Mouse (Mus musculus) forebrain, embryonic 10.5 days (tissue): ENCODE results near the gene P2rx4. TPM values are rescaled to one million over a fixed set of nuclear protein-coding genes. Genes with fewer than 3 reads are reported as not detected.

Source experiments
- DNase-seq: peaks from one replicate; pipeline ENCODE4 v3.0.0-alpha.2; 2017; ENCODE audit warnings: low spot score; ENCODE audit errors: extremely low spot score
- H3K27ac ChIP-seq: fragments of 300-500 bp; sonication (generic); 2 replicates; pipeline ENCODE4 v1.5.1; 2016; ENCODE audit warnings: mild to moderate bottlenecking
- H3K27me3 ChIP-seq: fragments of 300-500 bp; sonication (generic); 2 replicates; pipeline ENCODE4 v1.6.1; 2016; ENCODE audit warnings: mild to moderate bottlenecking; ENCODE audit not compliant: poor library complexity, severe bottlenecking
- H3K36me3 ChIP-seq: fragments of 300-500 bp; sonication (generic); replicated peaks from 2 replicates; pipeline ENCODE4 v1.6.1; 2016; ENCODE audit warnings: mild to moderate bottlenecking, moderate library complexity
- H3K4me1 ChIP-seq: fragments of 300-500 bp; sonication (generic); 2 replicates; pipeline ENCODE4 v1.6.1; 2016
- H3K4me3 ChIP-seq: fragments of 300-500 bp; sonication (generic); 2 replicates; pipeline ENCODE4 v1.5.1; 2016; ENCODE audit warnings: mild to moderate bottlenecking, moderate library complexity
- H3K9me3 ChIP-seq: fragments of 300-500 bp; sonication (generic); 2 replicates; pipeline ENCODE4 v1.6.1; 2016; ENCODE audit warnings: mild to moderate bottlenecking, moderate library complexity
- WGBS: fragments of 180-500 bp; shearing (Covaris S2); methylation state at CpG from one replicate; pipeline ENCODE4 v1.1.7; 2016; 5-methylcytosine and 5-hydroxymethylcytosine counted together
- polyA plus RNA-seq: library from polyadenylated mRNA; unstranded; fragments of >200 nt; fragmentation: Nextera tagmentation; extraction: Ambion mirVana; gene quantifications from 2 replicates; pipeline ENCODE4 v1.2.1, GENCODE M21; 2016

Gene P2rx4
- polyA plus RNA-seq, 1 experiment from 2014 or later: 5.2 TPM

GRCm38 (mm10) chr5:122690486-122690885, 16.9 kb upstream of the P2rx4 start:
- WGBS: 47% methylated on average over 6 of the region's 6 CpGs
- DNase-seq: no peak
- no peak overlapping the region for H3K4me3 ChIP-seq
- H3K27me3 ChIP-seq: no peaks in the 10 kb centered on the region
- no peaks in the 10 kb centered on the region for H3K36me3 ChIP-seq
- H3K9me3 ChIP-seq: no peaks in the 10 kb centered on the region
- H3K27ac ChIP-seq: no peak overlapping the region
- H3K4me1 ChIP-seq: peaks cover 18% of the 10 kb centered on the region

GRCm38 (mm10) chr5:122693431-122694207, 13.7 kb upstream of the P2rx4 start:
- Histone ChIP-seq H3K9me3 (no peaks in the 10 kb centered on the region), H3K27ac (peak overlapping the region; percentile 74), H3K27me3 (no peaks in the 10 kb centered on the region), H3K36me3 (no peaks in the 10 kb centered on the region), H3K4me1 (peaks cover 18% of the 10 kb centered on the region), H3K4me3 (no peak overlapping the region)
- WGBS: 41% methylated on average over 13 of the region's 13 CpGs
- DNase-seq: peak; percentile 31

DNA sequence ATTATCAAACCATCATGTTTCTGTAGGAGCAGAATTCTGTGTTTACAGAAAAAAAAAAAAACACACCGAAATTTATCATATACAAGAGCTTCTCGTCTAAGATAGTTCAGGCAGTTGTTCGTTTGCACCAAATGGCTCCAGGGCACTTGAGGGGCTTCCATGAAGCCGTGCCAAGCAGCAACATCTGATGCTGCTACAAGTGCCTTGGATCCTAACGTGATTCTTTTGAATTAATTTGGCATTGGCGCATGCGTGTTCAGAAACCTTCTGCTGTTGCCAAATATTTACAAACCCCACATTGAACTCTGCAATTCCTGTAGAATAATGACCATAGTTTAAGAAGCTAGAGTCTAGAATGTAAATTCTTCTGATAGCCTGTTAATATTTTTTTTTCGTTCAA, 11.8 kb upstream of the P2rx4 start:
- Histone ChIP-seq H3K9me3 (no peaks in the 10 kb centered on the region), H3K27me3 (no peaks in the 10 kb centered on the region), H3K27ac (no peak overlapping the region), H3K4me1 (peaks cover 18% of the 10 kb centered on the region), H3K4me3 (no peak overlapping the region), H3K36me3 (no peaks in the 10 kb centered on the region)
- 89% methylated on average over 8 of the region's 8 CpGs for WGBS
- no peak for DNase-seq

DNA sequence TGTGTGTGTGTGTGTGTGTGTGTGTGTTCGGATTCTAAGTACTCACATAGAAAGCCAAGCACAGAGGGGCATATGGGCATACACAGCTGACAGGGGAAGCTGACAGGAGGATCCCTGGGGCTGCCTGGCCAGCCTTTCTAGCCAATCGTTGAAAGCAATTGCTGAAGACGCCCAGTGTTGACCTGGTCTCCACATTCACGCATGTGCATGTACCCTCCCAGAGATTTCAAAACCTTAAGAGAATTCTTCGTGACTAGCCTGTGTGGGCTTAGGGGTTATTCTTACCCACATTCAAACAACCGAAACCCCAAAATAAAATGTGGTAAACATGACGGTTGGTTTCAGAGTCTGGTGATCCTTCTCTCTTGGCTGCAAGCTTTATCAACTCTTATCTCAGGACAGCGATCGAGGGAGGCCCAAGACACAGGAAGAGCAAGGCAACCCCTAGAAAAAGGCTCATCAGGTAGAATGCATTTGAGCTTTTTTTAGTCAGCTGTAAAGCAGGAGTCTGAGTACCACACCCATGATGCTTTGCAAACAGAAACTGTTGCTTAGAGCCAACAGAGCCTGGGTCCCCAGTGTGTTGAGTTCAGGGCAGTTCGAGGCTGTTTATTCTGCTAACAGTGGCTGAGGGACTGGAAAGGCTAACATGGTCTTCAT, 9.2 kb upstream of the P2rx4 start:
- 92% methylated on average over 10 of the region's 10 CpGs for WGBS
- DNase-seq: no peak
- H3K4me3 ChIP-seq: no peak overlapping the region

GRCm38 (mm10) chr5:122698701-122699060, 8.7 kb upstream of the P2rx4 start:
- DNase-seq: no peak
- Histone ChIP-seq H3K27ac (no peak overlapping the region), H3K36me3 (no peaks in the 10 kb centered on the region), H3K27me3 (no peaks in the 10 kb centered on the region), H3K4me1 (peaks cover 4% of the 10 kb centered on the region), H3K4me3 (no peak overlapping the region), H3K9me3 (no peaks in the 10 kb centered on the region)
- 85% methylated on average over 9 of the region's 9 CpGs for WGBS

More for the DNA sequence above, 9.2 kb upstream of the P2rx4 start:
- no peak overlapping the region for H3K27ac ChIP-seq
- H3K36me3 ChIP-seq: no peaks in the 10 kb centered on the region
- H3K9me3 ChIP-seq: no peaks in the 10 kb centered on the region
- H3K27me3 ChIP-seq: no peaks in the 10 kb centered on the region
- peaks cover 9% of the 10 kb centered on the region for H3K4me1 ChIP-seq

GRCm38 (mm10) chr5:122700109-122700836, 7.1 kb upstream of the P2rx4 start:
- 89% methylated on average over 12 of the region's 12 CpGs for WGBS
- Histone ChIP-seq H3K27ac (no peak overlapping the region), H3K9me3 (no peaks in the 10 kb centered on the region), H3K4me1 (no peaks in the 10 kb centered on the region), H3K27me3 (no peaks in the 10 kb centered on the region), H3K36me3 (no peaks in the 10 kb centered on the region), H3K4me3 (no peak overlapping the region)
- DNase-seq: no peak

DNA sequence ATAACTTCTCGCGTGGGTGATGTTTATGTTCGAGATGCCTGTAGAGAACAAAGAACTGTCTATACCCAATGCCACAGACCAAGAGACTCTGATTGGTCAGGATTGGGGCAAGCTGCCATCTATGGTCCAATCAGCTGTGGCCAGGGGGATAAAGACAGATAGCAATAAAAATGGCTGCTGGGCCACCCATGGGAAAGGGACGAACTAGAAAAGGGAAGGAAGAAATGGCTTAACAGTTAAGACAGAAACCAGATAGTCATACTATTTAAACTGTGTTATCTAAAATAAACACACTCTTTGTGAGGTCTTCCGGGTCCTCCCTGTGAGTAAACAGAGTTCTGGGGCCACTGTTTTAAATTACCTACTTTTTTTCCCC, 6.5 kb upstream of the P2rx4 start:
- H3K36me3 ChIP-seq: no peaks in the 10 kb centered on the region
- 74% methylated on average over 5 of the region's 5 CpGs for WGBS
- no peak for DNase-seq
- H3K27me3 ChIP-seq: no peaks in the 10 kb centered on the region
- H3K4me3 ChIP-seq: no peak overlapping the region
- no peaks in the 10 kb centered on the region for H3K9me3 ChIP-seq
- no peak overlapping the region for H3K27ac ChIP-seq
- no peaks in the 10 kb centered on the region for H3K4me1 ChIP-seq

DNA sequence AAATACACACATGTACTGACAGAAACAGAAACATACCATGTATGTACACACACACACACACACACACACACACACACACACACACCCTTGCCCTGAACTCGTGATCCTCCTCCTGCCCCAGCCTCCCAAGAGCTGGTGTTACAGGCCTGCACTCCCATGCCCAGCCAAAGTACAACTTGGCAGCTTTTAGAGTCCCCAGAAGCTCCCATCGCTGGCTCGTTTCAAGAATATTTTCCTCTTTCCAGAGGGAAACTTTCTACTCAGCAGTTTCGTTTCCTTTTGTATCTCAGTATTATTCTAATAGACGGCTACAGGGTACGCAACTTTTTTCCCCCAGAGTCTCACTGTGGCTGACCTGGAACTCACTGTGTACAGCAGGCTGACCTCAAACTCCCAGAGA, 5.2 kb upstream of the P2rx4 start:
- Histone ChIP-seq H3K9me3 (no peaks in the 10 kb centered on the region), H3K27me3 (peaks cover 11% of the 10 kb centered on the region), H3K4me1 (peaks cover 8% of the 10 kb centered on the region), H3K27ac (no peak overlapping the region), H3K36me3 (no peaks in the 10 kb centered on the region), H3K4me3 (no peak overlapping the region)
- no peak for DNase-seq
- WGBS: 87% methylated on average over 6 of the region's 6 CpGs

DNA sequence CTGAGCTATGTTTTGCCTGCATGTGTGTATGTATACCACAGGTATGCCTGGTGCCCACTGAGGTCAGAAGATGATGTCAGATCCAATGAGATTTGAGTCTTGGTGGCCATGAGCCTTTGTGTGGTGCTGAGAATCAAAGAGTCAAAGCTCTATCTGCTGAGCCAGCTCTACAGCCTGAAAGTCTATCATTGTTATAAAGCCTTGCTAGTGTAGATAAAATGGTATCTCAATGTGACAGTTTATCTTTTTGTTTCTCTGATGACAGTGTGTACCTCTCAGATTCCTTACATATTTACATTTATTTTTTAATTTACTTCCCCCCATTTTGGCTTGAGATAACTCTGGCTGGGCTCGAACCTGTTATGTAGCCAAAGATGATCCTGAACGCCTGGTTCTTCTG, 3.8 kb upstream of the P2rx4 start:
- Histone ChIP-seq H3K36me3 (no peaks in the 10 kb centered on the region), H3K4me1 (peaks cover 20% of the 10 kb centered on the region), H3K4me3 (no peak overlapping the region), H3K27ac (no peak overlapping the region), H3K9me3 (no peaks in the 10 kb centered on the region), H3K27me3 (peaks cover 15% of the 10 kb centered on the region)
- no peak for DNase-seq
- 88% methylated on average over 2 of the region's 2 CpGs for WGBS

GRCm38 (mm10) chr5:122704571-122704970, 2.8 kb upstream of the P2rx4 start:
- WGBS: 87% methylated on average over 4 of the region's 4 CpGs
- Histone ChIP-seq H3K4me3 (no peak overlapping the region), H3K4me1 (peaks cover 20% of the 10 kb centered on the region), H3K36me3 (no peaks in the 10 kb centered on the region), H3K27me3 (peaks cover 16% of the 10 kb centered on the region), H3K9me3 (no peaks in the 10 kb centered on the region), H3K27ac (no peak overlapping the region)
- DNase-seq: no peak

GRCm38 (mm10) chr5:122705174-122705573, 2.2 kb upstream of the P2rx4 start:
- no peak overlapping the region for H3K27ac ChIP-seq
- no peaks in the 10 kb centered on the region for H3K9me3 ChIP-seq
- no peaks in the 10 kb centered on the region for H3K36me3 ChIP-seq
- peaks cover 16% of the 10 kb centered on the region for H3K27me3 ChIP-seq
- H3K4me1 ChIP-seq: peaks cover 20% of the 10 kb centered on the region
- no peak overlapping the region for H3K4me3 ChIP-seq
- 90% methylated on average over 3 of the region's 3 CpGs for WGBS
- no peak for DNase-seq

GRCm38 (mm10) chr5:122706917-122707275, 448 bp upstream of the P2rx4 start:
- DNase-seq: no peak
- peak overlapping the region; percentile 77 for H3K4me3 ChIP-seq
- peaks cover 20% of the 10 kb centered on the region for H3K4me1 ChIP-seq
- peaks cover 16% of the 10 kb centered on the region for H3K27me3 ChIP-seq
- H3K27ac ChIP-seq: peak overlapping the region; percentile 89
- no peaks in the 10 kb centered on the region for H3K9me3 ChIP-seq
- 39% methylated on average over 5 of the region's 5 CpGs for WGBS
- no peaks in the 10 kb centered on the region for H3K36me3 ChIP-seq

- 78% methylated on average over 6 of the region's 6 CpGs for WGBS
Observed at GRCm38 (mm10) chr5:122708819-122709218, 1.5 kb downstream of the P2rx4 start.

More at GRCm38 (mm10) chr5:122708819-122709218, 1.5 kb downstream of the P2rx4 start:
- no peak overlapping the region for H3K27ac ChIP-seq
- no peaks in the 10 kb centered on the region for H3K9me3 ChIP-seq
- no peak for DNase-seq
- peaks cover 16% of the 10 kb centered on the region for H3K27me3 ChIP-seq
- H3K4me1 ChIP-seq: peaks cover 20% of the 10 kb centered on the region
- no peak overlapping the region for H3K4me3 ChIP-seq
- no peaks in the 10 kb centered on the region for H3K36me3 ChIP-seq
